Mouse (Mus musculus): ENCODE measurements around the gene Brd3os.

The Brd3os gene

GRCm38 (mm10) chr2:27469292-27469990 is 27.3 kb downstream of the Brd3os start:
- DNase-seq (ENCODE audit: low spot score) = no peak

GRCm38 (mm10) chr2:27469991-27470355 is 27.8 kb downstream of the Brd3os start:
- no peak for DNase-seq (ENCODE audit: low spot score)

- DNase-seq (ENCODE audit: low spot score) = no peak
Measured at GRCm38 (mm10) chr2:27470535-27470934, 28.4 kb downstream of the Brd3os start.

GRCm38 (mm10) chr2:27471170-27471584 is 29.1 kb downstream of the Brd3os start:
- DNase-seq (ENCODE audit: low spot score) = no peak

GRCm38 (mm10) chr2:27473061-27473765 is 31.1 kb downstream of the Brd3os start:
- DNase-seq (ENCODE audit: low spot score) = no peak

GRCm38 (mm10) chr2:27473911-27474310 is 31.8 kb downstream of the Brd3os start:
- no peak for DNase-seq (ENCODE audit: low spot score)

DNA sequence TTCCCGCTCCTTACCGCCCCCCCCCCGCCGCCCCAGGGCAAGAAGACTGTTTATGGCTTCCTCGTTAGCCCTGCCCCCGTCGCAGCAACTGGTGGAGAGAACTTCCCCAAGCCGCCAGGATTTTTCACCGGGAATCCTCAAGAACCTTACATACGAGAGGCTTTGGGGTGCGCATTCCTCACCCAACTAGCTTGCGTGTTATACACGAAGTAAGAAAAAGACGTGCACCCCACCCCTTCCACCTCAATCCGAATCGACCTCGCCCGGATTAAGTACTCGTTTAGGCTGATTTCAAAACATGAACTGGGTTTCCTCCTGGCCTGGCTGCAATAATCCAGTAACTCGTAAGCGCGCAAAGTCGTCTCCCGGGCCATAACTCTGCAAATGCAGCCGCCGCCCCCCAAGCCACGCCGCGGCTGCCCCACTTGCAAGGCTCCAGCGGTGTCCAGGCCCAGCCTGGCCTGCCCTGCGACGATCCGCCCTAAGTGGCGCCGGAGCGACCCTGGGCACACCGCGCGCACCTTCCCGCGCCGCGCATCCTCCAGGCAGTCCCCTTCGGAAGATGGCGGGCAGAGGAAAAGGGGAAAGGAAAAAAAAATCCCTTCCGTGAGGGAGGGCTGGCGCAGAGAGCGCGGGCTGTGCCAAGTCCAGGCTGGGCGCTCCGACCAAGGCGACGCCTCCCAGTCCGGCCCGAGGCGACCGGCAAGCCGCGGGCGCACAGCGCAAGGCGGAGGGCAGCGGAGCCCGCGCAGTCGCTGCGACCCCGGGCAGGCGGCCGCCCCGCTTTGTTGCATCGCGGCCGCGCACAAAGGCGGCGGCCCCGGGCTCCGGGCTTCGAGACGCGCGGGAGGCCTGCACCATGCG is 32.7 kb downstream of the Brd3os start:
- no peak for DNase-seq (ENCODE audit: low spot score)

- DNase-seq (ENCODE audit: low spot score) = peak; percentile 80
Measured at GRCm38 (mm10) chr2:27475495-27476302, 33.6 kb downstream of the Brd3os start.

GRCm38 (mm10) chr2:27476303-27477192 is 34.4 kb downstream of the Brd3os start:
- no peak for DNase-seq (ENCODE audit: low spot score)

DNA sequence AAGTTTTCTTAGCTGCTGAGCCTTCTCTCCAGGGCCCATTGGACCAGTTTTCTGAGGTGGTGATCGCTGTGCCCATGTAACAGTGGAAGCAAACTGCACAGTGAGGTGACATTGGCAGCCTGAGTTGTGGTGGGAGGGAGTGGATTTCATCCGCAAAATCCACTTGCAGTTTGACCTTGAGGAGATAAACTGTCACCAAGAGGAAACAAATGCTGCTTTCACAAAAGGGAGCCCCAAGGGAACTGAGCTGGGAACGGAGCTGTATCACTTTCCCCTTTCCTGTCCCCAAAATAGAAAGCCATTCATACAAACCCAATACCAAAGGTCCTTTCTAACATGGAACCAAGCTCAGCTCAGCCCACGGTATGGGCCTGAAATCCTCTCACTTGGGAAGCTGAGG is 37.7 kb downstream of the Brd3os start:
- DNase-seq (ENCODE audit: low spot score) = no peak

DNA sequence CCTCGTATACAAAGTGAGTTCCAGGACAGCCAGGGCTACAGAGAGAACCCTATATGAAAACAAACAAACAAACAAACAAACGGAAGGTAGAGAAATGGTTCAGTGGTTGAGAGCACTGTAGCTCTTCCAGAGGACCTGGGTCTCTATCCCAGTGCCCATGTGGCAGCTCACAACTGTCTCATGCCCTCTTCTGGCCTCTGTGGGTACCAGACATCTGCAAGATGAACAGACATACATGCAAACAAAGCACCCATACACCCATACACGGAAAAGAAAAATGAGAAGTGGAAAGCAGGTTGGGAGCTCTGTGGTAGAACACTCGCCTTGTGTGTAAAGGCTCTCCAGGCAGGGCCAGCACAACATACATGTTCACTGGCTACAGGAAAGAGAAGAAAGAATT is 38.2 kb downstream of the Brd3os start:
- no peak for DNase-seq (ENCODE audit: low spot score)

- DNase-seq (ENCODE audit: low spot score) = no peak
Measured at GRCm38 (mm10) chr2:27482265-27482861, 40.2 kb downstream of the Brd3os start.

DNA sequence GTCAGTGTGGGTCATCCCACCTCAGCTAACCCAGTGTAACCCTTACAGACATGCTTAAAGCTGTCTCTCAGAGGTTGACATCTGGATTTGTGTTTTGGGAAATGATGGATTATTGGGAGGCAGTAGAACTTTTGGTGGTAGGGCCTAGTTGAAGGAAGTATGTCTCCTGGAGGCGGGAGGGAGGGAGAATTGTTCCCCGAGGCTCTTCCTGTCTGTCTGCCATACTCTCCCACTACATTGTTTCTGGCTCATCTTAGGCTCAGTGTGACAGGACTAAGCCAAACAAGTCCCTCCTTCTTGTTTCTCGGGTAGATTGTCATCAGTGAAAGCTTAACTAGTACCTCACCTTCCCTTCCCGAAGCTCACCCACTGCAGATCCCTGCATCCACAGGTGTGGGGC is 44.6 kb downstream of the Brd3os start:
- DNase-seq (ENCODE audit: low spot score) = no peak

- DNase-seq (ENCODE audit: low spot score) = no peak
Measured at GRCm38 (mm10) chr2:27487336-27488049, 45.4 kb downstream of the Brd3os start.

GRCm38 (mm10) chr2:27488362-27488761 is 46.2 kb downstream of the Brd3os start:
- no peak for DNase-seq (ENCODE audit: low spot score)

DNA sequence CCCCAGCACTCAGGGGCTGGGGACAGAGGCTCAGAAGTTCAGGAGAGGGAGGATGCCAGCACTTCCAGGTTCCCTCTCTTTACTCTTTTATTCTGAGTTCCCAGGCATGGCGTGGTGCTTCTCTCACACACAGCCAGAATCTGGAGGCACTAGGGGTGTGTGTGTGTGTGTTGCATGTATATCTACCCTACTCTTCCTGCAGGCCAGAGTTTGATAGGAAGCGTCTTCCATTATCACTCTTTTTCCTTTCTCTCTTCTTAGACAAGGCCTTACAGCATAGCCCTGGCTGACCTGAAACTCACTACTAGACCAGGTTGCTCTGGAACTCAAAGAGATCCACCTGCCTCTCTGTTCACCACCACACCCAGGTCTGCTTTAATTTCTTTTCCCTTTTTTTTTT is 48.8 kb downstream of the Brd3os start:
- no peak for DNase-seq (ENCODE audit: low spot score)
